Mouse (Mus musculus): ENCODE results near the gene Olfr324. TPM values are rescaled to one million over a fixed set of nuclear protein-coding genes. Genes with fewer than 3 reads are reported as not detected.

The Olfr324 gene
- polyA plus RNA-seq (2021; fragmentation: Nextera tagmentation) = not detected in 2 replicates
- long read RNA-seq, experiment 1, partial matches to known transcripts = 0 of 1 reads
- long read RNA-seq, experiment 1, other reads (novel, unspliced or antisense) = 0 of 1 reads
- long read RNA-seq, experiment 2 = 0 reads

GRCm38 (mm10) chr11:58594814-58595213 is at the start of gene Olfr324:
TSS of gene Olfr324 (plus strand) at chr11:58595114.

GRCm38 (mm10) chr11:58546322-58546721 is 48.6 kb upstream of the Olfr324 start, which contains the start of gene Olfr329-ps:
TSS of gene Olfr329-ps (minus strand) at chr11:58546422.

GRCm38 (mm10) chr11:58555536-58555935 is 39.4 kb upstream of the Olfr324 start, which contains the start of gene Olfr328:
TSS of gene Olfr328 (minus strand) at chr11:58555636.

GRCm38 (mm10) chr11:58570405-58570804 is 24.5 kb upstream of the Olfr324 start, which contains the start of gene Olfr224:
TSS of gene Olfr224 (minus strand) at chr11:58570553.

GRCm38 (mm10) chr11:58577430-58577829 is 17.5 kb upstream of the Olfr324 start, which contains the start of gene Olfr325:
TSS of gene Olfr325 (plus strand) at chr11:58577730.

GRCm38 (mm10) chr11:58615975-58616374 is 21.1 kb downstream of the Olfr324 start, which contains the start of gene 2210407C18Rik:
TSS of gene 2210407C18Rik (minus strand) at chr11:58616075.

GRCm38 (mm10) chr11:58630401-58630800 is 35.5 kb downstream of the Olfr324 start, which contains the start of gene Olfr323:
TSS of gene Olfr323 (minus strand) at chr11:58630501.

GRCm38 (mm10) chr11:58640272-58640867 is 45.5 kb downstream of the Olfr324 start, which contains the start of gene Trim58:
TSS of gene Trim58 (plus strand) at chr11:58640465.

Other genes with a start within 250 kb of the Olfr324 start
- not detected in 2 replicates for gene Lypd8, start 216.1 kb upstream of the Olfr324 start, polyA plus RNA-seq (2021; fragmentation: Nextera tagmentation)
- not detected in 2 replicates for gene 1810065E05Rik, start 174.0 kb upstream of the Olfr324 start, polyA plus RNA-seq (2021; fragmentation: Nextera tagmentation)
- not detected in 2 replicates for gene Gm12253, start 162.6 kb upstream of the Olfr324 start, polyA plus RNA-seq (2021; fragmentation: Nextera tagmentation)
- not detected in 2 replicates for gene Lypd9, start 142.2 kb upstream of the Olfr324 start, polyA plus RNA-seq (2021; fragmentation: Nextera tagmentation)
- not detected in 2 replicates for gene Olfr30, start 132.8 kb upstream of the Olfr324 start, polyA plus RNA-seq (2021; fragmentation: Nextera tagmentation)
- not detected in 2 replicates for gene Olfr332, start 102.6 kb upstream of the Olfr324 start, polyA plus RNA-seq (2021; fragmentation: Nextera tagmentation)
- not detected in 2 replicates for gene Olfr331, start 92.5 kb upstream of the Olfr324 start, polyA plus RNA-seq (2021; fragmentation: Nextera tagmentation)
- gene Olfr330, start 60.3 kb upstream of the Olfr324 start, polyA plus RNA-seq (2021; fragmentation: Nextera tagmentation) = not detected in 2 replicates
- not detected in 2 replicates for gene Olfr329-ps, start 48.7 kb upstream of the Olfr324 start, polyA plus RNA-seq (2021; fragmentation: Nextera tagmentation)
- gene Olfr328, start 39.5 kb upstream of the Olfr324 start, polyA plus RNA-seq (2021; fragmentation: Nextera tagmentation) = not detected in 2 replicates
- gene Olfr224, start 24.6 kb upstream of the Olfr324 start, polyA plus RNA-seq (2021; fragmentation: Nextera tagmentation) = not detected in 2 replicates
- gene Olfr325, start 17.4 kb upstream of the Olfr324 start, polyA plus RNA-seq (2021; fragmentation: Nextera tagmentation) = not detected in 2 replicates
- gene 2210407C18Rik, start 21.0 kb downstream of the Olfr324 start, polyA plus RNA-seq (2021; fragmentation: Nextera tagmentation) = not detected in 2 replicates
- gene Olfr323, start 35.4 kb downstream of the Olfr324 start, polyA plus RNA-seq (2021; fragmentation: Nextera tagmentation) = not detected in 2 replicates
- gene Trim58, start 45.4 kb downstream of the Olfr324 start, polyA plus RNA-seq (2021; fragmentation: Nextera tagmentation) = not detected in 2 replicates
- not detected in 2 replicates for gene Olfr322, start 63.7 kb downstream of the Olfr324 start, polyA plus RNA-seq (2021; fragmentation: Nextera tagmentation)
- not detected in 2 replicates for gene Olfr320, start 86.0 kb downstream of the Olfr324 start, polyA plus RNA-seq (2021; fragmentation: Nextera tagmentation)
- gene Olfr319, start 104.0 kb downstream of the Olfr324 start, polyA plus RNA-seq (2021; fragmentation: Nextera tagmentation) = not detected in 2 replicates
- gene Olfr318, start 128.9 kb downstream of the Olfr324 start, polyA plus RNA-seq (2021; fragmentation: Nextera tagmentation) = not detected in 2 replicates
- gene Olfr317, start 144.1 kb downstream of the Olfr324 start, polyA plus RNA-seq (2021; fragmentation: Nextera tagmentation) = not detected in 2 replicates
- gene Olfr316, start 157.6 kb downstream of the Olfr324 start, polyA plus RNA-seq (2021; fragmentation: Nextera tagmentation) = 1.1 and 2.0 TPM in 2 replicates
- not detected in 2 replicates for gene Olfr315, start 178.1 kb downstream of the Olfr324 start, polyA plus RNA-seq (2021; fragmentation: Nextera tagmentation)
- not detected in 2 replicates for gene Olfr314, start 187.8 kb downstream of the Olfr324 start, polyA plus RNA-seq (2021; fragmentation: Nextera tagmentation)
- 9.7 and 11.3 TPM in 2 replicates for gene Fam183b, start 206.8 kb downstream of the Olfr324 start, polyA plus RNA-seq (2021; fragmentation: Nextera tagmentation)
- not detected in 2 replicates for gene Olfr313, start 219.9 kb downstream of the Olfr324 start, polyA plus RNA-seq (2021; fragmentation: Nextera tagmentation)
- not detected in 2 replicates for gene Olfr312, start 234.1 kb downstream of the Olfr324 start, polyA plus RNA-seq (2021; fragmentation: Nextera tagmentation)
- gene Olfr311, start 244.1 kb downstream of the Olfr324 start, polyA plus RNA-seq (2021; fragmentation: Nextera tagmentation) = 0.11 TPM in 1 of 2 replicates, not detected in the other